9 mouse cellular contexts compared by ENCODE assay signal in genomic region chr1:161766656-161767055, GRCm38 (mm10). TPM values are rescaled to one million over a fixed set of nuclear protein-coding genes. Genes with fewer than 3 reads are reported as not detected.
DNase-seq lines count a peak whose midpoint lies in the region; ATAC-seq lines count a peak whose summit lies in the region.
"Had no signal": no experiment of that assay in that cellular context is flagged by ENCODE, and none has a peak within 500 bp of the region (broad histone marks: within the 10 kb centered on the region; RNA-seq: fewer than 3 reads in every experiment).

No protein-coding gene starts in this region.

- no peaks in the 10 kb centered on the region for H3K36me3 ChIP-seq in lung, embryonic 15.5 days
- no peaks in the 10 kb centered on the region for H3K36me3 ChIP-seq in stomach, embryonic 16.5 days (ENCODE audit: control insufficient read depth, insufficient read depth, low read length)
- no peaks in the 10 kb centered on the region for H3K36me3 ChIP-seq in forebrain, embryonic 15.5 days
- H3K36me3 ChIP-seq: neural tube, embryonic 12.5 days had no signal

- H3K4me2 ChIP-seq in lung, embryonic 15.5 days: peak overlapping the region; percentile 27
- H3K4me2 ChIP-seq in stomach, embryonic 16.5 days (ENCODE audit: low read depth, low read length): peak overlapping the region; percentile 40
- H3K4me2 ChIP-seq in forebrain, embryonic 15.5 days (replicated peaks): no peak overlapping the region
- H3K4me2 ChIP-seq: neural tube, embryonic 12.5 days had no signal

- 0 out of 2 replicates have a peak, but pooled peaks cover 4% of the 10 kb centered on the region for H3K4me1 ChIP-seq in lung, embryonic 15.5 days
- H3K4me1 ChIP-seq in stomach, embryonic 16.5 days (ENCODE audit: control insufficient read depth, insufficient read depth, low read length): no peaks in the 10 kb centered on the region
- no peaks in the 10 kb centered on the region for H3K4me1 ChIP-seq in forebrain, embryonic 15.5 days
- H3K4me1 ChIP-seq: neural tube, embryonic 12.5 days had no signal

- H3K9me3 ChIP-seq in lung, embryonic 15.5 days: no peaks in the 10 kb centered on the region
- H3K9me3 ChIP-seq in stomach, embryonic 16.5 days (replicated peaks; ENCODE audit: control insufficient read depth, low read length): no peaks in the 10 kb centered on the region
- H3K9me3 ChIP-seq in forebrain, embryonic 15.5 days: no peaks in the 10 kb centered on the region
- H3K9me3 ChIP-seq: neural tube, embryonic 12.5 days had no signal

- 0 out of 2 replicates have a peak overlapping the region, but pooled peaks have one; percentile 2 for H3K4me3 ChIP-seq in lung, embryonic 15.5 days
- 0 out of 2 replicates have a peak overlapping the region, but pooled peaks have one; percentile 3 for H3K4me3 ChIP-seq in stomach, embryonic 16.5 days (replicated peaks; ENCODE audit: low read length)
- no peak overlapping the region for H3K4me3 ChIP-seq in forebrain, embryonic 15.5 days
- H3K4me3 ChIP-seq: neural tube, embryonic 12.5 days had no signal

- peak; percentile 55; the same call in 1 of the 2 replicates for ATAC-seq in lung, embryonic 15.5 days (ENCODE audit: borderline replicate concordance, extremely low read depth, low FRiP score, low TSS enrichment)
- peak; percentile 66; the same call in 1 of the 2 replicates for ATAC-seq in stomach, embryonic 16.5 days (ENCODE audit: insufficient read depth, low FRiP score)
- ATAC-seq in forebrain, embryonic 15.5 days (replicated peaks): no peak

- no peak overlapping the region for H3K9ac ChIP-seq in lung, embryonic 15.5 days
- no peak overlapping the region for H3K9ac ChIP-seq in stomach, embryonic 16.5 days (ENCODE audit: low read length)
- H3K9ac ChIP-seq in forebrain, embryonic 15.5 days (replicated peaks): no peak overlapping the region
- H3K9ac ChIP-seq: neural tube, embryonic 12.5 days had no signal

- no peak overlapping the region for H3K27ac ChIP-seq in lung, embryonic 15.5 days
- H3K27ac ChIP-seq in stomach, embryonic 16.5 days (ENCODE audit: low read length): no peak overlapping the region
- no peak overlapping the region for H3K27ac ChIP-seq in forebrain, embryonic 15.5 days (replicated peaks)
- H3K27ac ChIP-seq: neural tube, embryonic 12.5 days had no signal

- 31% methylated on average over 5 of the region's 5 CpGs for WGBS in lung, embryonic 15.5 days
- 37% methylated on average over 5 of the region's 5 CpGs for WGBS in stomach, embryonic 16.5 days
- WGBS in forebrain, embryonic 15.5 days: 55% methylated on average over 5 of the region's 5 CpGs

- peak; percentile 36 for DNase-seq in urinary bladder, postnatal 25 days (ENCODE audit: low spot score)
- DNase-seq in urinary bladder, adult 2 months (ENCODE audit: low spot score): no peak
- peak; percentile 6 for DNase-seq in heart, adult 8-10 months (ENCODE audit: low spot score)
- DNase-seq in frontal cortex, postnatal 25 days (ENCODE audit: low spot score in 2 of 2): no peak
- DNase-seq in ovary, adult 18-20 months (ENCODE audit: low spot score): no peak

- no peaks in the 10 kb centered on the region for H3K27me3 ChIP-seq in lung, embryonic 15.5 days
- no peaks in the 10 kb centered on the region for H3K27me3 ChIP-seq in stomach, embryonic 16.5 days (ENCODE audit: control insufficient read depth, insufficient read depth, low read length)
- no peaks in the 10 kb centered on the region for H3K27me3 ChIP-seq in forebrain, embryonic 15.5 days
- H3K27me3 ChIP-seq: neural tube, embryonic 12.5 days had no signal

RNA-seq across cellular contexts. Expression of gene Fasl, which starts 21.6 kb away (rescaled TPM):
- polyA plus RNA-seq in urinary bladder, adult 2 months (2012; rRNA removed): 0.30 and 0.50 TPM in 2 replicates
- total RNA-seq in heart, adult 8-10 months (2022): not detected
- polyA plus RNA-seq in lung, embryonic 15.5 days (2015; fragmentation: Nextera tagmentation; extraction: Ambion mirVana): 0.17 TPM in 1 of 2 replicates, not detected in the other
- polyA plus RNA-seq in stomach, embryonic 16.5 days (2015; fragmentation: Nextera tagmentation; extraction: Ambion mirVana): not detected in 2 replicates
- polyA plus RNA-seq in forebrain, embryonic 15.5 days (2015; fragmentation: Nextera tagmentation; extraction: Ambion mirVana): 0.17 and 0.18 TPM in 2 replicates

Comparison
In these comparisons a context has a peak if more than half of its experiments do, and no peak if none do; other contexts are left out.
1. DNase-seq: peak in urinary bladder, postnatal 25 days (single experiment) and heart, adult 8-10 months (single experiment); none in urinary bladder, adult 2 months (single experiment), frontal cortex, postnatal 25 days (0 of 2) and ovary, adult 18-20 months (single experiment).